Mouse (Mus musculus) kidney, adult 9 months (tissue): ENCODE measurements around the gene Gm38655.
A peak's percentile ranks its signal among the peaks of the same experiment; 100 is the strongest.
"Not testable (repeated sequence)": the region's sequence is repeated elsewhere in the genome, so short reads cannot be mapped to it uniquely, and the experiment has no call there.

Source experiments
- DNase-seq: peaks from one replicate; pipeline ENCODE4 v3.0.0; 2022

The Gm38655 gene

GRCm38 (mm10) chr17:25165970-25166671, 9.2 kb downstream of the Gm38655 start:
- no peak for DNase-seq

GRCm38 (mm10) chr17:25164770-25165169, 10.5 kb downstream of the Gm38655 start:
- DNase-seq, result no peak

DNA sequence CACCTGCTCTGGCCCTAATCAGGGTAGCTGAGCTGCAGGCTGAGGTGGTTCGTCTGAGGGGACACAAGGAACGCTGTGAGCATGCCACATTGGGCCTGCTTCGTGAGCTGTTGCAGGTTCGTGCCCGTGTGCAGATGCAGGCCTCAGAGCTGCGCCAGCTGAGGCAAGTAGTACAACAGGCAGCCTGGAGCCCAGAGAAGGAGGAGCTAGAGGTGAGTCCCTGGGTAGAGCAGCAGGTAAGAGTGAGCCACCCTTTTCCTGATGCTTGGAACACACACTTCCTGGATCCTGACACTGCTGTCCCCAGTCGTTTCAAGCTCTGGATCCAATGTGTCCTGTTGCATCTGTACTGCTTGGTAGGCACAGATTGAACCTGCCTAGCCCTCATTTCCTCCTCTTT, 11.9 kb downstream of the Gm38655 start:
- DNase-seq, result no peak

GRCm38 (mm10) chr17:25162161-25162560, 13.1 kb downstream of the Gm38655 start, which contains the start of gene Ccdc154:
Gene Ccdc154 (plus strand): TSS chr17:25162461.
- no peak for DNase-seq

DNA sequence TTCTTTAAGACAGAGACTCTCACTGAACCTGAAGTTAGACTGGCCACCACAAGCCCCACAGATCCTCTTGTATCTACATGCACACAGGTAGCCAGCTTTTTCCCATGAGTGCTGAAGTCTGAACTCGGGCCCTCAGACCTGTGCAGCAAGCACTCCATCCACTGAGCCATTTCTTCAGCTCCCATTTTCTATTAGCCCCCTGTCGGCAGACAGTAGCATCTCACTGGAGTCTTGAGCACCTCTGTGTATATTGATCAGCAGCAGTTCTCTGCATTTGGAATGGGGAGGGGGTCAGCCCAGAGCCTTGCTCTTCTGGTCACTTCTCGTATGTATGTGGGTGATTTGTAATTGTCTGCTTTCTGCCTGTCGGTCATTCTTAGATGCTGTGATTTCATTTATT, 35.3 kb downstream of the Gm38655 start:
- DNase-seq, result no peak

DNA sequence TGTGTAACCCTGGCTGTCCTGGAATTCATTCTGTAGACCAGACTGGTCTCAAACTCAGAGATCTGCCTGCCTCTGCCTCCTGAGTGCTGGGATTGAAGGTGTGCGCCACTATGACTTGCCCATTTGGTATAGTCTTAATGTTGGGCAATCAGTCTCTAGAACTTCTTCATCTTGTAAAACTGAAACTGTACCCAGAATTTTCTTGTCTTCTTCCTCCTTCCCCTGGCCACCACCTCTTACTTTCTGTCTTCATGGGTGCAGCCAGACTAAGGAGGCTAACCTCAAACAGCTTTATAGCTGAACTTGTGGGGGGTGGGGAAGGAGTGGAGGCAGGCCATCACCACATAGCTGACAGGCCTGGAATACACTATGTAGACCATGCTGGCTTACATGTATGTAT, 36.5 kb downstream of the Gm38655 start:
- DNase-seq, result no peak

GRCm38 (mm10) chr17:25135622-25136021, 39.6 kb downstream of the Gm38655 start:
- peak; percentile 77 for DNase-seq

GRCm38 (mm10) chr17:25133275-25133698, 42.0 kb downstream of the Gm38655 start, which contains the start of gene Clcn7:
Gene Clcn7 (plus strand): TSS chr17:25133391.
- DNase-seq, result peak; percentile 96

DNA sequence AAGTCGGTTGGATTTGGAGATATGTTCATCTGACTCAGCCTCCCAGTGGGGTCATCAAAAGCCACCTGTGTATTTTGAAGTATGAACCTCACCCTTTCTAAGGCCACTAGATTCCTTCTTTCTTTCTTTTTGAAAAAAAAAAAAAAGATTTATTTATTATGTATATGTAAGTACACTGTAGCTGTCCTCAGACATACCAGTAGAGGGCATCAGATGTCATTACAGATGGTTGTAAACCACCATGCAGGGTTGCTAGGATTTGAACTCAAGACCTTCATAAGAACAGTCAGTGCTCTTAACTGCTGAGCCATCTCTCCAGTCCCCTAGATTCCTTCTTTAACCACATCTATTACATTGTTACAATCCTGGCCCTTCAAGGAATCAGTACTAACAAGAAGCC, 45.2 kb downstream of the Gm38655 start:
- DNase-seq, result no peak

DNA sequence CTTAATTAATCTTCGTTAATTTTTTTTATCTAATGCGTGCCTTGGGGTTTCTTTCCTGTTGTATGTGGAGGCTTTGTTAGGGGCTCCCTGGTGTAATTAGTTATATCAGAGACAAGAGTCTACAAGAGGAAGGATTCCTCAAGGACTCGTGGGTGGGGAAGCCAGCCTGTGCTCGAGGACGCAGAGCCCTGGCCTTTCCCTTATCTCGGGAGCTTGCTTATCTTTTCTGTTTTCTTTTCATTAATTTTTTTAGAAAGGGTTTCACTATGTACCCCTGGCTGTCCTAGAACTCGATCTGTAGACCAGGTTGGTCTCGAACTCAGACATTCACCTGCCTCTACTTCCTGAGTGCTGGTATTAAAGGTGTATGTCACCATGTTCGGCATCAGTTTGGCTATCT, 47.6 kb downstream of the Gm38655 start:
- DNase-seq, result no peak

DNA sequence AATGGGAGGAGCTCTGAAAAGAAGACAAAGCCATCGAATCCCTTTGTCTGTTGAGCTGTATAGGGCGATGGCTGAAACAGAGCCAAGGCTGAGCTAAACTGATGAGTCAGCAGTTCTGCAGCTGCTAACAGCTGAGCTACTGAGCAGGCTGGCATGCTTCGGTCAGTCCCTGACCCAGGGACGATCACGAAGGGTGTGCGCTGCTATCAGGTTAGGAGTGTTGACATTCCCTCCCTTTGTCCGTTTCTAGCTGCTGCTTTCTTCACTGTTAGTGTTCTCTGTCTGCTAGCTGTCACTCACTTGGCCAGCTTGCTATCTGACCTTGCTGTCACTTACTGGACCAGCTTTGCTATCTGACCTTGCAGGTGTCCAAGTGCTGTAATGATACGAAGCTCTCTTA, 48.2 kb downstream of the Gm38655 start:
- DNase-seq, result no peak

- not testable (repeated sequence) for DNase-seq
Measured at GRCm38 (mm10) chr17:25125442-25126060, 49.7 kb downstream of the Gm38655 start.

DNA sequence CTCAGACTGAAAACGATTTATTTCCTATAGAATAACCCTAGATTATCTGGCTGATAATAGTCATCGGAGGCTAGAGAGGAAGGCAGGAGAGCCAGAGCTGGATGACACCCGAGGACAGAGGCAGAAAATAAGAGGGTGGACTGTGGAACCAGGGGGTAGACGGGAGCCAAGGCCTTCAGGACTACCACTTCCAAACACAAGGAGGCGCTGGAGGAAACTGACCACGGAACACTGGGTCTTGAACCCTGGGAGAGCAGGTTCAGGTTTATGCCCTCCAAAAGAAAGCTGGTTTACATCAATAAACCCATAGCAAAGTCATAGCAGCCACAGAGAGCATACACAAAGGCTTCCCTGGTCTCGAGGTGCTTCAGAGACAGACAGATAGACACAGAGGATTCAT, 51.3 kb downstream of the Gm38655 start:
- peak; percentile 35 for DNase-seq
